Mouse (Mus musculus): ENCODE measurements at regions not wholly inside any gene's neighbourhood (a gene's known extent, or its start where the extent isn't known, plus 50 kb on each side); places are given as distances from the start of the nearest gene placed in this dataset.

- no peak overlapping the region for H3K27ac ChIP-seq (ENCODE audit: low read depth)
- WGBS = 77% methylated on average over 2 of the region's 2 CpGs
- peaks cover 5% of the 10 kb centered on the region; the same call in 1 of the 2 replicates for H3K9me3 ChIP-seq (replicated peaks; ENCODE audit: control insufficient read depth, low read length)
- no peak for DNase-seq (ENCODE audit: low spot score)
- no peak overlapping the region for H3K9ac ChIP-seq (replicated peaks; ENCODE audit: low read depth, low read length)
- ATAC-seq (ENCODE audit: insufficient read depth, low read depth) = no peak
- H3K4me3 ChIP-seq (ENCODE audit: low read depth, low read length) = no peak overlapping the region
- H3K36me3 ChIP-seq (replicated peaks; ENCODE audit: control insufficient read depth, insufficient read depth, low read length) = no peaks in the 10 kb centered on the region
- no peaks in the 10 kb centered on the region for H3K4me1 ChIP-seq (ENCODE audit: control insufficient read depth, insufficient read depth)
- H3K4me2 ChIP-seq (ENCODE audit: low read depth, low read length) = no peak overlapping the region
- H3K27me3 ChIP-seq (ENCODE audit: control insufficient read depth, insufficient read depth, low read length) = no peaks in the 10 kb centered on the region
- TF ChIP-seq EP300 (IDR thresholded peaks at IDR 0.05; ENCODE audit: low read depth) = no peak
- no peak; the same call in 1 of the 2 replicates for TF ChIP-seq CTCF (IDR thresholded peaks at IDR 0.05; ENCODE audit: low read depth)
These were observed 258.9 kb upstream of the Sox2 start for GRCm38 (mm10) chr3:34391275-34391674.

- Histone ChIP-seq H3K9me3 (replicated peaks; ENCODE audit: control insufficient read depth, low read length) (no peaks in the 10 kb centered on the region), H3K4me2 (ENCODE audit: low read depth, low read length) (no peak overlapping the region), H3K27me3 (ENCODE audit: control insufficient read depth, insufficient read depth, low read length) (no peaks in the 10 kb centered on the region), H3K4me3 (ENCODE audit: low read depth, low read length) (no peak overlapping the region), H3K9ac (replicated peaks; ENCODE audit: low read depth, low read length) (no peak overlapping the region), H3K36me3 (replicated peaks; ENCODE audit: control insufficient read depth, insufficient read depth, low read length) (no peaks in the 10 kb centered on the region), H3K4me1 (ENCODE audit: control insufficient read depth, insufficient read depth) (no peaks in the 10 kb centered on the region), H3K27ac (ENCODE audit: low read depth) (no peak overlapping the region)
- DNase-seq (ENCODE audit: low spot score) (no peak), ATAC-seq (ENCODE audit: insufficient read depth, low read depth) (no peak)
- 85% methylated on average over 12 of the region's 12 CpGs for WGBS
- TF ChIP-seq CTCF (IDR thresholded peaks at IDR 0.05; ENCODE audit: low read depth) (no peak), EP300 (IDR thresholded peaks at IDR 0.05; ENCODE audit: low read depth) (no peak)
These were observed 265.2 kb upstream of the Sox2 start for GRCm38 (mm10) chr3:34384965-34385505.

GRCm38 (mm10) chr3:34377913-34378312 is 272.3 kb upstream of the Sox2 start:
- no peak overlapping the region for H3K27ac ChIP-seq (ENCODE audit: low read depth)
- WGBS = 50% methylated on average over 2 of the region's 2 CpGs
- DNase-seq (ENCODE audit: low spot score) (no peak), ATAC-seq (ENCODE audit: insufficient read depth, low read depth) (no peak)
- H3K27me3 ChIP-seq (ENCODE audit: control insufficient read depth, insufficient read depth, low read length) = no peaks in the 10 kb centered on the region
- H3K4me3 ChIP-seq (ENCODE audit: low read depth, low read length) = no peak overlapping the region
- TF ChIP-seq EP300 (IDR thresholded peaks at IDR 0.05; ENCODE audit: low read depth) (no peak), CTCF (IDR thresholded peaks at IDR 0.05; ENCODE audit: low read depth) (no peak)
- no peak overlapping the region for H3K4me2 ChIP-seq (ENCODE audit: low read depth, low read length)
- H3K9ac ChIP-seq (replicated peaks; ENCODE audit: low read depth, low read length) = no peak overlapping the region
- no peaks in the 10 kb centered on the region for H3K36me3 ChIP-seq (replicated peaks; ENCODE audit: control insufficient read depth, insufficient read depth, low read length)
- no peaks in the 10 kb centered on the region for H3K9me3 ChIP-seq (replicated peaks; ENCODE audit: control insufficient read depth, low read length)
- H3K4me1 ChIP-seq (ENCODE audit: control insufficient read depth, insufficient read depth) = no peaks in the 10 kb centered on the region

GRCm38 (mm10) chr3:34377329-34377728 is 272.9 kb upstream of the Sox2 start:
- Histone ChIP-seq H3K27me3 (ENCODE audit: control insufficient read depth, insufficient read depth, low read length) (no peaks in the 10 kb centered on the region), H3K9me3 (replicated peaks; ENCODE audit: control insufficient read depth, low read length) (no peaks in the 10 kb centered on the region), H3K36me3 (replicated peaks; ENCODE audit: control insufficient read depth, insufficient read depth, low read length) (no peaks in the 10 kb centered on the region), H3K4me1 (ENCODE audit: control insufficient read depth, insufficient read depth) (no peaks in the 10 kb centered on the region), H3K4me3 (ENCODE audit: low read depth, low read length) (no peak overlapping the region), H3K9ac (replicated peaks; ENCODE audit: low read depth, low read length) (no peak overlapping the region), H3K4me2 (ENCODE audit: low read depth, low read length) (no peak overlapping the region), H3K27ac (ENCODE audit: low read depth) (no peak overlapping the region)
- ATAC-seq (ENCODE audit: insufficient read depth, low read depth) = no peak
- no peak for DNase-seq (ENCODE audit: low spot score)
- TF ChIP-seq EP300 (IDR thresholded peaks at IDR 0.05; ENCODE audit: low read depth) = no peak
- TF ChIP-seq CTCF (IDR thresholded peaks at IDR 0.05; ENCODE audit: low read depth) = no peak
- WGBS = 75% methylated on average over 12 of the region's 12 CpGs

- Histone ChIP-seq H3K9ac (replicated peaks; ENCODE audit: low read depth, low read length) (no peak overlapping the region), H3K36me3 (replicated peaks; ENCODE audit: control insufficient read depth, insufficient read depth, low read length) (no peaks in the 10 kb centered on the region), H3K4me2 (ENCODE audit: low read depth, low read length) (no peak overlapping the region), H3K27me3 (ENCODE audit: control insufficient read depth, insufficient read depth, low read length) (no peaks in the 10 kb centered on the region), H3K4me3 (ENCODE audit: low read depth, low read length) (no peak overlapping the region), H3K27ac (ENCODE audit: low read depth) (no peak overlapping the region), H3K4me1 (ENCODE audit: control insufficient read depth, insufficient read depth) (no peaks in the 10 kb centered on the region), H3K9me3 (replicated peaks; ENCODE audit: control insufficient read depth, low read length) (no peaks in the 10 kb centered on the region)
- TF ChIP-seq EP300 (IDR thresholded peaks at IDR 0.05; ENCODE audit: low read depth) (no peak), CTCF (IDR thresholded peaks at IDR 0.05; ENCODE audit: low read depth) (no peak)
- ATAC-seq (ENCODE audit: insufficient read depth, low read depth) = no peak
- WGBS = 78% methylated on average over 2 of the region's 2 CpGs
- no peak for DNase-seq (ENCODE audit: low spot score)
These were observed 278.8 kb upstream of the Sox2 start for GRCm38 (mm10) chr3:34371418-34371817.

GRCm38 (mm10) chr3:34338100-34338499 is 257.0 kb upstream of the Dnajc19 start:
- no peak overlapping the region for H3K4me2 ChIP-seq (ENCODE audit: low read depth, low read length)
- 58% methylated on average over 9 of the region's 9 CpGs for WGBS
- H3K4me1 ChIP-seq (ENCODE audit: control insufficient read depth, insufficient read depth) = no peaks in the 10 kb centered on the region
- no peaks in the 10 kb centered on the region for H3K36me3 ChIP-seq (replicated peaks; ENCODE audit: control insufficient read depth, insufficient read depth, low read length)
- no peaks in the 10 kb centered on the region for H3K9me3 ChIP-seq (replicated peaks; ENCODE audit: control insufficient read depth, low read length)
- no peak overlapping the region for H3K4me3 ChIP-seq (ENCODE audit: low read depth, low read length)
- H3K27me3 ChIP-seq (ENCODE audit: control insufficient read depth, insufficient read depth, low read length) = no peaks in the 10 kb centered on the region
- no peak overlapping the region for H3K27ac ChIP-seq (ENCODE audit: low read depth)
- no peak for DNase-seq (ENCODE audit: low spot score)
- H3K9ac ChIP-seq (replicated peaks; ENCODE audit: low read depth, low read length) = no peak overlapping the region
- no peak for ATAC-seq (ENCODE audit: insufficient read depth, low read depth)
- TF ChIP-seq EP300 (IDR thresholded peaks at IDR 0.05; ENCODE audit: low read depth) (no peak), CTCF (IDR thresholded peaks at IDR 0.05; ENCODE audit: low read depth) (no peak)
